Mouse (Mus musculus) limb, embryonic 12.5 days (tissue): ENCODE data around the gene Morn1. TPM values are rescaled to one million over a fixed set of nuclear protein-coding genes. Genes with fewer than 3 reads are reported as not detected.

Experiments used
- ATAC-seq: fragments of 200-750 bp; cut with Nextera tagmentation; 2 replicates; pipeline ENCODE4 v1.8.0; 2017; ENCODE audit warnings: low read depth, moderate TSS enrichment; ENCODE audit not compliant: insufficient number of reproducible peaks, insufficient read depth, low FRiP score, low TSS enrichment
- H3K27ac ChIP-seq: fragments of 300-500 bp; sonication (generic); 2 replicates; pipeline ENCODE4 v1.5.1; 2016; ENCODE audit warnings: mild to moderate bottlenecking, moderate library complexity
- H3K27me3 ChIP-seq: fragments of 300-500 bp; sonication (generic); 2 replicates; pipeline ENCODE4 v1.6.1; 2016; ENCODE audit warnings: mild to moderate bottlenecking, moderate library complexity
- H3K36me3 ChIP-seq: fragments of 300-500 bp; sonication (generic); 2 replicates; pipeline ENCODE4 v1.6.1; 2016; ENCODE audit warnings: mild to moderate bottlenecking, moderate library complexity
- H3K4me1 ChIP-seq: fragments of 300-500 bp; sonication (generic); replicated peaks from 2 replicates; pipeline ENCODE4 v1.6.1; 2016
- H3K4me2 ChIP-seq: fragments of 300-500 bp; sonication (generic); 2 replicates; pipeline ENCODE4 v1.6.1; 2016; ENCODE audit warnings: mild to moderate bottlenecking, moderate library complexity
- H3K4me3 ChIP-seq: fragments of 300-500 bp; sonication (generic); replicated peaks from 2 replicates; pipeline ENCODE4 v1.5.1; 2016; ENCODE audit warnings: mild to moderate bottlenecking
- H3K9ac ChIP-seq: fragments of 300-500 bp; sonication (generic); replicated peaks from 2 replicates; pipeline ENCODE4 v1.6.1; 2016; ENCODE audit warnings: mild to moderate bottlenecking, moderate library complexity
- H3K9me3 ChIP-seq: fragments of 300-500 bp; sonication (generic); 2 replicates; pipeline ENCODE4 v1.6.1; 2016; ENCODE audit warnings: mild to moderate bottlenecking, moderate library complexity
- WGBS: fragments of 180-500 bp; shearing (Covaris S2); methylation state at CpG from one replicate; pipeline ENCODE4 v1.1.7; 2016; 5-methylcytosine and 5-hydroxymethylcytosine counted together
- polyA plus RNA-seq: library from polyadenylated mRNA; unstranded; fragments of >200 nt; fragmentation: Nextera tagmentation; extraction: Ambion mirVana; gene quantifications from 2 replicates; pipeline ENCODE4 v1.2.1, GENCODE M21; 2016

Morn1 gene
- polyA plus RNA-seq, 1 experiment from 2014 or later: 5.2 TPM

- Histone ChIP-seq H3K36me3 (peaks cover 40% of the 10 kb centered on the region), H3K4me2 (peak overlapping the region; percentile 86), H3K9me3 (no peaks in the 10 kb centered on the region), H3K27me3 (peaks cover 13% of the 10 kb centered on the region), H3K4me1 (peaks cover 52% of the 10 kb centered on the region), H3K9ac (peak overlapping the region; percentile 71), H3K27ac (peak overlapping the region; percentile 86), H3K4me3 (peak overlapping the region; percentile 47)
- WGBS: 49% methylated on average over 12 of the region's 12 CpGs
- ATAC-seq: no peak
Observed at GRCm38 (mm10) chr4:155151221-155151788, 64.9 kb downstream of the Morn1 start.

DNA sequence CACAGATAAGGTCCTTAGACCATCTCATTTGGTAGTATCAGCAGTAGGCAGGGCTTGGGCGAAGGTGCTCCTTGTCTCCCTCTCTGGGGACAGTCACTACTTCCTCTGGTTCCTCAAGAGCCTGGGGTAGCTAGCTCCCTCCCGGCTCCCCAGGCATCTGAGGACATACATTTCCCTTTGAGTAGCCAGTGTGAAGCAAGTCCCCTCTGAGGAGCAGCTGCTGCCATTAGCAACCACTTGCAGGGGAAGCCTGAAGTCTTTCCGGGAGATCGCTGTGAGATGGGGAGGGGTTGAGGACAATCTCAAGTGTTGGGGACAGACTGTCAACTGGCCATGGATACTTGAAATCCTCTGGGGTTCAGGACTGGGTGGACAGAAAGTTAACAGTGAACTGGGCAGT, 65.5 kb downstream of the Morn1 start:
- no peak for ATAC-seq
- Histone ChIP-seq H3K36me3 (peaks cover 45% of the 10 kb centered on the region), H3K4me1 (peaks cover 49% of the 10 kb centered on the region), H3K4me3 (peak overlapping the region; percentile 47; the same call in 1 of the 2 replicates), H3K9me3 (no peaks in the 10 kb centered on the region), H3K27me3 (peaks cover 13% of the 10 kb centered on the region), H3K9ac (no peak overlapping the region; the same call in 1 of the 2 replicates), H3K27ac (no peak overlapping the region), H3K4me2 (0 out of 2 replicates have a peak overlapping the region, but pooled peaks have one; percentile 86)
- WGBS: 63% methylated on average over 4 of the region's 4 CpGs

GRCm38 (mm10) chr4:155152476-155152875, 66.1 kb downstream of the Morn1 start:
- H3K27ac ChIP-seq: no peak overlapping the region
- no peak overlapping the region for H3K4me3 ChIP-seq
- peaks cover 13% of the 10 kb centered on the region for H3K27me3 ChIP-seq
- ATAC-seq: no peak
- no peak overlapping the region for H3K9ac ChIP-seq
- no peak overlapping the region for H3K4me2 ChIP-seq
- peaks cover 51% of the 10 kb centered on the region for H3K36me3 ChIP-seq
- H3K4me1 ChIP-seq: peaks cover 49% of the 10 kb centered on the region
- 91% methylated on average over 6 of the region's 6 CpGs for WGBS
- H3K9me3 ChIP-seq: no peaks in the 10 kb centered on the region

DNA sequence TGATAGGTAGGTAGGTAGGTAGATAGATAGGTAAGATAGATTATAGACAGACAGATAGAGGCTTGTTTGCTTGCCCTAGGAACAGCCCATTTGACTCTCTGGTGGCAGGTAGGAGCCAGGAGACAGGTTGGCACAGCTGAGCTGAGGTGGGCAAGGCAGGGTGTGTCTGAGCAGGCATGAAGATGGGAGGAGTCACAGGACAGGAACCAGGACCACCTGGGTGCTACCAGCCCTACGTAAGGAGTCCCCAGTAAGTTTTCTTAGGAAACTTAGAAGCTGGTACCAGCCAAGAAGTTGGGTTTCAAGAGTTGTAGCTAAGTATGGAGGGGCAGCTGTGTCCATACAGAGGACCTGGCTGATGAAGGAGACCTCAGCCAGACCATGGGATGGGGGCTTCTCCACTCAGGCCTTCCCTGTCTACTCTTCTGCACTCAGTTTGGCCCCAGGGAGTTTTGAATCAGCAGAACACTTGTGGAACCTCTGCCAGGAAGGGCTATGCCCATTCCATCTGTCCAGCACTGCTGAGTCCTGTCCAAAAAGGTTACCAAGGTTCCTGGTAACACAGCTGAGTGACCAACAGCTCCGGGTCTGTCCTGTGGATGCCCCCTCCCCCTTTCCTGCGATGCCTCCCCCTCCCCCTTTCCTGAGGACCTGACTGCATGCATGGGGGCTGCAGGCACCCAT, 67.2 kb downstream of the Morn1 start:
- Histone ChIP-seq H3K4me3 (no peak overlapping the region), H3K4me1 (peaks cover 54% of the 10 kb centered on the region), H3K36me3 (peaks cover 62% of the 10 kb centered on the region), H3K27ac (no peak overlapping the region), H3K27me3 (peaks cover 13% of the 10 kb centered on the region), H3K9ac (no peak overlapping the region), H3K9me3 (no peaks in the 10 kb centered on the region), H3K4me2 (no peak overlapping the region)
- no peak for ATAC-seq
- 81% methylated on average over 3 of the region's 3 CpGs for WGBS

DNA sequence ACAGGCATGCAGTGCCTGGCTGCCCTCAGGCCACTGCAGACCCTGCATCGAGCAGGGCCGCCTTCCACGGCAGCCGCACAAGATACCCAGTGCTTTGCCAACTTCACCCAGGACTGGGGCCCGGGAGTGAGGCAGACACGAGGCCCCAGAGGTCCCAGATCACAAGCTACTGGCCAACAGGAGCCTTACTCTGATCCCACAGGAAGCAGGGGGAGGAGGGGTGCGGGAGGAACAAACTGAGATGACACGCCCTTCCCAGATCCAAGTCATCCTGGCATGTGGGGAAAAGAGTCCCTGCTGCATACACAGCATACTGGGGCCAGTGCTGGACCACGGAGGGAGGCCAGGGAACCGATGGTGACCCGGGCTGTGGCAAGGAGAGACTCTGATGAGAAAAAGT, 68.6 kb downstream of the Morn1 start:
- Histone ChIP-seq H3K4me3 (no peak overlapping the region), H3K9ac (no peak overlapping the region), H3K4me1 (peaks cover 53% of the 10 kb centered on the region), H3K27me3 (peaks cover 8% of the 10 kb centered on the region), H3K27ac (no peak overlapping the region), H3K4me2 (no peak overlapping the region), H3K9me3 (no peaks in the 10 kb centered on the region), H3K36me3 (peaks cover 76% of the 10 kb centered on the region)
- no peak for ATAC-seq
- 63% methylated on average over 11 of the region's 11 CpGs for WGBS

DNA sequence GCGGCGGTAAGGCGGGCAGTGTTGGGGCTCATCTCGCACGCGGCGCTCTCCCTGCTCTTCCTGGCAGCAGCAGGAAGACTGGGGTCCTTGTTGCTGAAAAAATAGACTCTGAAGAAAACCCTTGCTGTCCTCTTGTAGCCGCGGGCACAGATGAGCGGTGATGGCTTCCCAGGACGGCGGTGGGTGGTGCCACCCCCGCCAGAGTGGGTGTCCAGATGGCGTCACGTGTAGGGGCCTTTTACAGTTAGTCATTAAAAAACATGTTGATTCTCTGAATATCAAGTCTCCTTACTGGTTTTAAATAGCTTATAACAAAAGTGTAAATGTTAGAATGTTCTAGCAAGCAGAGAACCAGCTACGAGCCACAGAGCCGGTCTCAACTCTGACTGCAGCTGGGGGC, 70.4 kb downstream of the Morn1 start:
- peaks cover 52% of the 10 kb centered on the region for H3K4me1 ChIP-seq
- ATAC-seq: no peak
- H3K27ac ChIP-seq: no peak overlapping the region
- H3K27me3 ChIP-seq: peaks cover 8% of the 10 kb centered on the region
- no peaks in the 10 kb centered on the region for H3K9me3 ChIP-seq
- peaks cover 79% of the 10 kb centered on the region for H3K36me3 ChIP-seq
- H3K4me2 ChIP-seq: no peak overlapping the region
- no peak overlapping the region for H3K4me3 ChIP-seq
- H3K9ac ChIP-seq: no peak overlapping the region
- WGBS: 94% methylated on average over 17 of the region's 17 CpGs

- ATAC-seq: no peak
- H3K9ac ChIP-seq: no peak overlapping the region
- peaks cover under 1% of the 10 kb centered on the region; the same call in 1 of the 2 replicates for H3K27me3 ChIP-seq
- H3K27ac ChIP-seq: peak overlapping the region; percentile 50
- no peak overlapping the region for H3K4me2 ChIP-seq
- H3K4me3 ChIP-seq: no peak overlapping the region
- H3K4me1 ChIP-seq: peaks cover 57% of the 10 kb centered on the region
- no peaks in the 10 kb centered on the region for H3K9me3 ChIP-seq
- peaks cover 70% of the 10 kb centered on the region for H3K36me3 ChIP-seq
- WGBS: 82% methylated on average over 27 of the region's 27 CpGs
Observed at GRCm38 (mm10) chr4:155157871-155158542, 71.6 kb downstream of the Morn1 start.

DNA sequence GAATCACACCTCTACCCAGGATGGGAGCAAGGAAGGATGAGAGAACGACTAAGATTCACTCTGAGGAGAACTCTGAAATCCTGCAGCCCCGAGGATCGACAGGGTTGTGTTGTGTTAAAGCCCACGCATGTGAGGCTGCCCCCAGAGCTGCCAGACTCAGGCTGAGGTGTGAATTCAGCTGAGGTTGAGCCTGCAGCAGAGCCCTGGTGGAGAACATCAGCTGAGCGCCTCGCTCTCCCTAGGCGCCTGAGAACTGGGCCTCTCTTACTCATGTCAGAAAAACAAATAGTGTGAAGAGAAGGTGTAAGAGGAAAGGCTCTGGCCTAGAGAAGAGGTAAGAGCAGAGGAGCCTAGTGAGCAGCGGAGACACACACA, 72.2 kb downstream of the Morn1 start:
- no peaks in the 10 kb centered on the region for H3K27me3 ChIP-seq
- peak overlapping the region; percentile 50; the same call in 1 of the 2 replicates for H3K27ac ChIP-seq
- H3K4me1 ChIP-seq: peaks cover 62% of the 10 kb centered on the region
- H3K4me2 ChIP-seq: no peak overlapping the region
- ATAC-seq: no peak
- 66% methylated on average over 8 of the region's 8 CpGs for WGBS
- H3K36me3 ChIP-seq: peaks cover 65% of the 10 kb centered on the region
- H3K9me3 ChIP-seq: no peaks in the 10 kb centered on the region
- H3K4me3 ChIP-seq: no peak overlapping the region
- no peak overlapping the region for H3K9ac ChIP-seq

- no peak overlapping the region for H3K9ac ChIP-seq
- H3K4me2 ChIP-seq: no peak overlapping the region
- H3K4me3 ChIP-seq: no peak overlapping the region
- peak overlapping the region; percentile 36; the same call in 1 of the 2 replicates for H3K27ac ChIP-seq
- no peaks in the 10 kb centered on the region for H3K9me3 ChIP-seq
- peaks cover 30% of the 10 kb centered on the region for H3K36me3 ChIP-seq
- ATAC-seq: no peak
- no peaks in the 10 kb centered on the region for H3K27me3 ChIP-seq
- H3K4me1 ChIP-seq: peaks cover 68% of the 10 kb centered on the region
- WGBS: 64% methylated on average over 7 of the region's 7 CpGs
Observed at GRCm38 (mm10) chr4:155162433-155163319, 76.3 kb downstream of the Morn1 start.

GRCm38 (mm10) chr4:155163320-155163651, 76.9 kb downstream of the Morn1 start:
- Histone ChIP-seq H3K4me1 (peaks cover 65% of the 10 kb centered on the region), H3K9me3 (no peaks in the 10 kb centered on the region), H3K4me2 (no peak overlapping the region), H3K4me3 (no peak overlapping the region), H3K27me3 (no peaks in the 10 kb centered on the region), H3K27ac (peak overlapping the region; percentile 36; the same call in 1 of the 2 replicates), H3K36me3 (peaks cover 23% of the 10 kb centered on the region), H3K9ac (no peak overlapping the region)
- WGBS: 51% methylated on average over 4 of the region's 4 CpGs
- ATAC-seq: no peak

GRCm38 (mm10) chr4:155163685-155164084, 77.3 kb downstream of the Morn1 start:
- Histone ChIP-seq H3K36me3 (peaks cover 19% of the 10 kb centered on the region), H3K9me3 (no peaks in the 10 kb centered on the region), H3K4me2 (no peak overlapping the region), H3K4me1 (peaks cover 63% of the 10 kb centered on the region), H3K27ac (0 out of 2 replicates have a peak overlapping the region, but pooled peaks have one; percentile 1), H3K27me3 (no peaks in the 10 kb centered on the region), H3K4me3 (no peak overlapping the region), H3K9ac (no peak overlapping the region; the same call in 1 of the 2 replicates)
- 53% methylated on average over 8 of the region's 8 CpGs for WGBS
- ATAC-seq: no peak
